Mouse (Mus musculus) adrenal gland, postnatal 25 days (tissue): ENCODE results near the gene Rnf227. TPM values are rescaled to one million over a fixed set of nuclear protein-coding genes. Genes with fewer than 3 reads are reported as not detected.

Experiments used
- DNase-seq: peaks from one replicate; pipeline ENCODE4 v3.0.0; 2021; ENCODE audit warnings: mixed read lengths
- total RNA-seq: library from RNA; stranded (reverse); gene quantifications from 2 replicates; pipeline ENCODE4 v1.2.3, GENCODE M21; 2021

The Rnf227 gene
- total RNA-seq, 1 experiment from 2014 or later, result 6.8 TPM

- no peak for DNase-seq
Measured at GRCm38 (mm10) chr11:69371601-69372000, 31.3 kb downstream of the Rnf227 start.

- no peak for DNase-seq
Measured at GRCm38 (mm10) chr11:69372056-69372779, 32.0 kb downstream of the Rnf227 start.

- DNase-seq, result no peak
Measured at GRCm38 (mm10) chr11:69372780-69373170, 32.5 kb downstream of the Rnf227 start.

- no peak for DNase-seq
Measured at GRCm38 (mm10) chr11:69373223-69373965, 33.1 kb downstream of the Rnf227 start.

- no peak for DNase-seq
Measured at GRCm38 (mm10) chr11:69375646-69376045, 35.4 kb downstream of the Rnf227 start.

- no peak for DNase-seq
Measured at GRCm38 (mm10) chr11:69377766-69378165, 37.5 kb downstream of the Rnf227 start.

- no peak for DNase-seq
Measured at GRCm38 (mm10) chr11:69379600-69379999, 39.3 kb downstream of the Rnf227 start.

- DNase-seq, result no peak
Measured at GRCm38 (mm10) chr11:69381356-69381755, 41.1 kb downstream of the Rnf227 start.

- no peak for DNase-seq
Measured at GRCm38 (mm10) chr11:69382478-69383105, 42.3 kb downstream of the Rnf227 start.

- no peak for DNase-seq
Measured at GRCm38 (mm10) chr11:69384979-69385378, 44.7 kb downstream of the Rnf227 start.

- no peak for DNase-seq
Measured at GRCm38 (mm10) chr11:69386758-69387157, 46.5 kb downstream of the Rnf227 start.

GRCm38 (mm10) chr11:69388680-69389079, 48.4 kb downstream of the Rnf227 start:
- DNase-seq, result no peak

- peak; percentile 85 for DNase-seq
Measured at GRCm38 (mm10) chr11:69389531-69390399, 49.5 kb downstream of the Rnf227 start.

GRCm38 (mm10) chr11:69390400-69391034, 50.3 kb downstream of the Rnf227 start:
- DNase-seq, result no peak

Other genes with a start within 250 kb of the Rnf227 start
- gene Per1, start 245.2 kb upstream of the Rnf227 start, total RNA-seq, result 66.5 and 84.7 TPM in 2 replicates
- gene Hes7, start 220.1 kb upstream of the Rnf227 start, total RNA-seq, result not detected in 2 replicates
- 1.2 and 1.6 TPM in 2 replicates for gene 9130213A22Rik, start 217.9 kb upstream of the Rnf227 start, total RNA-seq
- 0.64 and 2.8 TPM in 2 replicates for gene Aloxe3, start 214.6 kb upstream of the Rnf227 start, total RNA-seq
- gene Alox12b, start 183.5 kb upstream of the Rnf227 start, total RNA-seq, result not detected in 2 replicates
- gene Alox8, start 142.6 kb upstream of the Rnf227 start, total RNA-seq, result not detected in 2 replicates
- gene Gucy2e, start 103.4 kb upstream of the Rnf227 start, total RNA-seq, result not detected in 2 replicates
- 10.3 and 13.3 TPM in 2 replicates for gene Cntrob, start 16.7 kb upstream of the Rnf227 start, total RNA-seq
- gene Trappc1, start 16.5 kb upstream of the Rnf227 start, total RNA-seq, result 80.8 and 86.2 TPM in 2 replicates
- 7.3 and 9.7 TPM in 2 replicates for gene Kcnab3, start 14.2 kb upstream of the Rnf227 start, total RNA-seq
- 105 and 111 TPM in 2 replicates for gene Chd3, start 28.9 kb downstream of the Rnf227 start, total RNA-seq
- 127 and 149 TPM in 2 replicates for gene Naa38, start 55.0 kb downstream of the Rnf227 start, total RNA-seq
- 43.5 and 51.0 TPM in 2 replicates for gene Cyb5d1, start 55.2 kb downstream of the Rnf227 start, total RNA-seq
- gene Tmem88, start 57.8 kb downstream of the Rnf227 start, total RNA-seq, result 13.9 and 16.9 TPM in 2 replicates
- gene Kdm6b, start 73.2 kb downstream of the Rnf227 start, total RNA-seq, result 45.1 and 46.2 TPM in 2 replicates
- gene Dnah2, start 208.6 kb downstream of the Rnf227 start, total RNA-seq, result 0.05 and 0.76 TPM in 2 replicates
- 0.38 and 1.5 TPM in 2 replicates for gene Efnb3, start 219.7 kb downstream of the Rnf227 start, total RNA-seq
- gene Wrap53, start 239.8 kb downstream of the Rnf227 start, total RNA-seq, result 12.5 and 12.9 TPM in 2 replicates
- 74.1 and 81.7 TPM in 2 replicates for gene Trp53, start 239.9 kb downstream of the Rnf227 start, total RNA-seq